Mouse (Mus musculus) E14TG2a.4 (cell line): ENCODE results near the gene Ccnl1.

Experiments used
- CTCF ChIP-seq: conservative IDR thresholded peaks from 2 replicates; pipeline ENCODE4 v1.5.1; 2014; ENCODE audit warnings: low read length
- NANOG ChIP-seq: IDR thresholded peaks from 2 replicates; pipeline ENCODE4 v1.6.1; 2014; ENCODE audit warnings: borderline replicate concordance, low read length, mixed read lengths
- POU5F1 ChIP-seq: IDR thresholded peaks from 2 replicates; pipeline ENCODE4 v1.6.1; 2014; ENCODE audit warnings: low read length, borderline replicate concordance

DNA sequence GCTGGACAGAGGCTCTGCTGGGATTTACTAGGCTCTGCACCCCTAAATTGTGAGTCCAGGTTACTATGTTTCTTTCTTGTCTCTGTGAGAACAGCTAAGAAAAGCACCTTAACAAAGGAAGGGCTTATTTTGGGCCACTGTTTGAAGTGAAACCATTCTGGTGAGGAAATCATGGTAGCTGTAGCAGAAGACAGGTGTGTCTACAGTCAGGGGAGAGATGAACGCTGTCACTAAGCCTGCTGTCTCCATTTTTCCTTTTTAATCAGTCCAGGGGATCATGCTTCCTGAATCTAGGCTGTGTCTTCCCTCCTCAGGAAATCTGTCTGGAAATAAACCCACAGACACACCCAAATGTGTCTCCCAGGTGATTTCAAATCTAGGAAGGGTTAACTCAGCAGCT is 36.4 kb downstream of the Ccnl1 start:
- TF ChIP-seq CTCF (no peak), NANOG (no peak), POU5F1 (no peak)
